Mouse (Mus musculus): Measurements from ENCODE around the gene Cckbr. TPM values are rescaled to one million over a fixed set of nuclear protein-coding genes. Genes with fewer than 3 reads are reported as not detected.
A peak's percentile ranks its signal among the peaks of the same experiment; 100 is the strongest.

The Cckbr gene
- total RNA-seq, 2 experiments from 2014 or later = not detected

DNA sequence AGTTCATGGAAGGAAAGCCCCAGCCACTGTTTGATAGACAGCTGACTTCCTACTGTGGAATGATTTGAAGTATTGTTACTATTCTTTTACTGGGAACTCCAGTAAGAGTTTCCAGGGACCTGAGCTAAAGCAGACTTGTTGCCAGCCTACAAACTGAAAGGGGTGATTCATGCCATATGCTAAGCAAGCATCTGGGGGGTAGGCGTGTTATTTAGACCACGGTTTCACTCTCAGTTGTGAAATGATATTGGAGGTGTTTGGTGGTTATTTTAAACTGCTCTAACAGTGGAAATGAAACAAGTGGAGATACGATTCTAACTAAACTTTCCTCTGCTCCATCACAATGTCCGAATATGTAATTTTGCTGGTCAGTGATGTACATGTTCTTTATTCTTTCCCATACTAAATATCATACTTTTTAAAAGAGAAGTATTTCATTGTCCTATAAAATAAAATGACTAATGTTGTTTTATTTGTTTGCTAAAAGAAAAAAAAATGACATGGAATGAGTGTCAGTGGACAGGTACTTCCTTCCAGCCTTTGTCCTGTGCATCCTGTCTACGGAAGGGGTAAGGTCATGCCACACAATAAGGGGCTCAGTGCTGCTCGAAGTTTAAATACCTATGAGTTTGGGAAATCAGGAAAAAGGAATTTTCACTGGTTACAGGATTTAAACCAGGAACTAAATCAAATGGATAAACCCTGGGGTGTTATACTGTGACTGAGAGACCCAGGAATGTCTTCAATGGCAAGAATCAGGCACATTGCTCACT, 61.8 kb downstream of the Cckbr start:
- DNase-seq (ENCODE audit: low spot score in 2 of 2) = no peak

DNA sequence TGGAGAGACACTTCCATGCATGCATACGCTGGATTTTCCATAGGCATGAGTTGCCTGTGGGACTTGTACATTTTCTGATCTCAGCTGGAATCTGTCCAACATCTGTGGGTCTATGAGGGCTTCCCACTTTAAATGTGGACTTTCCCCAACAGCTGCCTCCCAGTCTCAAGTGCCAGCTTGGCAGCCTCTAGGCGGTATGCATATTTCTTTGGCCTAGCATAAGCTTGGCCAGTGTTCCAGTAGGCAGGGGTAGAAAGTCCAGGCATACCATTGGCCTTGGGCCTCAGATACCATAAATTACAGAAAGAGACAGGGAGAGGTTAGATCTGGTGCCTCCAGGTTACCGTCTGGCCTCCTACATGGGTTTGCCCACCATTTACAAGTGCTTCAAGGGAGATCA, 72.3 kb downstream of the Cckbr start:
- DNase-seq (ENCODE audit: low spot score in 2 of 2) = no peak

DNA sequence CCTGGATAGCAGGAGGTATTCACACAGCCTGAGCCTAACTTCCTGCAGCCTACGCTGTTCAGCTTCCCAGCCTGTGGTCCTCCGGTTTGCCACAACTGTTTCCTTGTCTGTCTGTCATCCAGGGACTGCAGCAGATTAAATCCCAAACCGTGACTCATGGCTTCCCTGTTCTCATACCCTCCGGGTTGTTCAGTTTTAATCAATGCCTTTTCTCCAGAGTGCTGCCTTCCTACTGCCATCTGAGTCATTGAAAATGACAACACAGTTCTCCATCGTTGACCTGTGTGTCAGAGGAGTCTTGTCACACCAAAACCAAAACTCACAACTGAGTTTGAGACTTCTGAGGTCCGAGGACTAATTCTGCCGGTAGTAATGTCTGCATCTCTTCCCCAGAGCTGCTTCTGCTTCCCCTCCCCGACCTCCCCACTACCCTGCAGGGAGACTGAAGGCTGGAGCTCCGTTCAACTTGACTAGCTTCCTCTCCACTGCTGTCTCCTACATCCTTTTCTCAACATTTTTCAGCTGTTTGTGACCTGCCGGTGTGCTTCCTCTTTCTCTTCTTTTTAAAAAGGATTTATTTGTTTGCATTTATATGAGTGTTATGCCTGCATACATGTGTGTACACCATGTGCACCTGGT, 73.4 kb downstream of the Cckbr start:
- no peak for DNase-seq (ENCODE audit: low spot score in 2 of 2)

DNA sequence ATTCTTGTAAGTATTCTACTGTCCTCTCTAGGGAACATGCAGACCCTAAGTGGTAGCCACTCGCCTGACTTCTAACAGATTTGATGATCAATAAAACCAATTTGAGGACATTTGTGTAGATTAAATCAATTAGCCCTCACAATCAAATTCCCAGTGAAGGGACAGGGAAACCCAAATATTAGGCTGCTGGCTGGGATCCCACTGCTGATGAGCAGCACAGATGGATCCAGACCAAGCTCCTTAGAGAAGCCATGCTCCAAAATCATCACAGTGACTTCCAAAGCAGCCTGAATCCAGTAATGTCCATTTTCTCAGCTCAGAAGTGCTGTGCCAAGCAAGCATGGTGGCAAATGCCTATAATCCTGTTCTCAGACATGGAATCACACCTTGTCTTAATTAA, 74.1 kb downstream of the Cckbr start:
- no peak for DNase-seq (ENCODE audit: low spot score in 2 of 2)

DNA sequence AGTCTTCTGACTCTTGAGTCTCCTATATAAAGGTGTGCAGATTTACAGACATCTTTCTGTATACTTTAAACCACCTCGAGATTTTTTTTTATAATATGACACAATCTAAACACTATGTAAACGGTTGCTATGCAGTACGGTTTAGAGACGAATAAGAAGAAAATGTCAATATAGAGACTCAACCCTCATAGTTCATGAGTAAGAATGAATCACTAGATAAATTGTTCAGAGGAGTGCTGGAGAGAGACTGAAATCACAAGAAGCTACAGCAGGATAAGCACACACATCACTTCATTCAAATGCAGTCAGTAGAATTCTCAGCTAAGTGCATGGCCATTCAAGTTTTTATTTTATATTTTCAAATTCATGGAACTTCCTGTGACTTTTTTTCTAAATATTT, 76.5 kb downstream of the Cckbr start:
- no peak for DNase-seq (ENCODE audit: low spot score in 2 of 2)

DNA sequence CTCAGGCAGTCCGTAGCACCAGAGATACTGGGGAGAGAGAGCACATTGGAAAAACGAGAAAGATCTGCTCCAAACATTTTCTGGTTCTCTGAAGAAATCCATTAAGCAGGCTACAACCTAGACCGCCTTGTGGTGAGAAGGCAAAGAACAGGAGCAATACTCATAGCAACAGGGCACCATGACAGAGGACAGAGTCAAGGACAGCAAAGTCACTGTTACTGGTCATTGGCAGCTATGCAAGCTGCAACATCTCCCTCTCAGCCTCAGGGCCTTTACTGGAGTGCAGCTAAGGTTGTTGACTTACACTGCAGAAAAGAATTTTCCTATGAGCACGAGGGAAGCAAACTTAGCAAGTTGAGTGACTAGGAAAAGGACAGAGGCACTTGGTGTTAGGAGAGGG, 81.7 kb downstream of the Cckbr start:
- no peak for DNase-seq (ENCODE audit: low spot score in 2 of 2)

DNA sequence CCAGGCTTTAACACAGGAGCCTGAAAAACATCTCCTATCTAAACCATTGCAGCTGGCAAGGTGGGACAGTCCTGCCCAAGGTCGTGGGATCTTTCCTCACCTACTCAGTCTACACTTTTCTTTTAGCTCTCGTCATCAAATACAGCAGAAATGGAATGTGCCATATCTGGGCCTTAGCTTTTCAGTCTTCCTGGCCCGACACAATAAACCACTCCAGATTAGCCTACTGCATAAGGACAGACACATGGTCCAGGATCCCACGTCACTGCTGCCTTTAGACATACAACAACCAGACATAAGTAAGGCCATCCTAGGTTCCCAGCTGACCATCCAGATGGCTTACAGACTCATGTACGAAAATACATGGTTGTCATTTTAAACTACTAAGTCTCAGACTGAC, 84.6 kb downstream of the Cckbr start:
- no peak for DNase-seq (ENCODE audit: low spot score in 2 of 2)

DNA sequence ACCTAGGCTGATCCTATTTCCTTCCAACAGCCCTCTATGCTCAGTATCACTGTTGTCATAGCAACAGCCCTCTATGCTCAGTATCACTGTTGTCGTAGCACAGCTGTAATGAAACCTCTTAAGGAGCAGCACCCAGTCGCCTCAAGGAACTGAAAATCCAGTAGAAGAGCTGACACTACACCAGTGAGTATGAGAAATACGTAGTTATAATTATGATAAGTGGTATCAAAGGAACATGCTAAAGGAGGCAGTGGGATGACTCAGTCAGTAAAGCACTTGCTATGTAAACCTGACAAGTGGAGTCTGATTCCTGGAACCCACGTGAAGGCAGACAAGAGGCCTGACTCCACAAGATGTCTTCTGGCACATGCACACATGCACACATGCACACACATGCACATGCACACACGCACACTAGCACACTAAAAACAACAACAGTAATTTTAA, 88.3 kb downstream of the Cckbr start:
- no peak for DNase-seq (ENCODE audit: low spot score in 2 of 2)

DNA sequence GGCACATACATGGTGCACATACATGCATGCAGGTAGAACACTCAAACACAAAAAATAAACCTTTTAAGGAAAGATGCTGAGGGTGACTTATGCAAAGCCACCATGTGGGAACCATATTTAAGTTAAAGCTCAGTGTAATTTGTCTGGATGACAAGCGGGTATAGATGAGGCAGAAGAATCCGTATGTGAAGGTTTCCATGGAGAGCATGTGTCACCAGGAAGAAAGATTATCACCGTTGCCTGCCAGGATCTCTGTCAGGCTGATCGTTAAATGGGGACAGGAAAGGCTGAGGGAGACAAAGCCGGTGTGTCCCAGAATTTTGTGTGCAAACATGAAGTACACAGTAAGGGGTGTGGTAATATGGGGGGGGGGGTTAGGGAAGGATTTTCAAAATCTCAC, 89.0 kb downstream of the Cckbr start:
- no peak for DNase-seq (ENCODE audit: low spot score in 2 of 2)

DNA sequence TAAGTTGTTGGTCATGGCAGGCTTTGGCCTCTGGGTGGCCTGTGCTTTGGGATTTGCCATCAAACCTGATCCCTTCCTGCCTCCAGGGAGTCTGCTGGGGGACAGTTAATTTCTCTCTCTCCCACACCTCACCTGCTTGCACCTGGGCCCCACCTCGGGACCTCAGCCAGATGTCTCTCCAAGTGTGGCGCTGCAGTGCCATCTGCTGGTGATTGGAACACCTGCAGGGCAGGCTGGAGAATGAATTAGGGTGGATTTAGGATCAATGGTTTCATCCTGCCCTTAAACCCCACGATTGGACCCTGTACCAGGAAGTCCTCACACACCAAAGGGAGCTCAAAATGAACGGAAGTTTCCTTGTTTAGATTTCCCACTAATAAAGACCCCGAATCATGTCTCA, 89.6 kb downstream of the Cckbr start:
- DNase-seq (ENCODE audit: low spot score in 2 of 2) = peak; percentile 62 to 70

DNA sequence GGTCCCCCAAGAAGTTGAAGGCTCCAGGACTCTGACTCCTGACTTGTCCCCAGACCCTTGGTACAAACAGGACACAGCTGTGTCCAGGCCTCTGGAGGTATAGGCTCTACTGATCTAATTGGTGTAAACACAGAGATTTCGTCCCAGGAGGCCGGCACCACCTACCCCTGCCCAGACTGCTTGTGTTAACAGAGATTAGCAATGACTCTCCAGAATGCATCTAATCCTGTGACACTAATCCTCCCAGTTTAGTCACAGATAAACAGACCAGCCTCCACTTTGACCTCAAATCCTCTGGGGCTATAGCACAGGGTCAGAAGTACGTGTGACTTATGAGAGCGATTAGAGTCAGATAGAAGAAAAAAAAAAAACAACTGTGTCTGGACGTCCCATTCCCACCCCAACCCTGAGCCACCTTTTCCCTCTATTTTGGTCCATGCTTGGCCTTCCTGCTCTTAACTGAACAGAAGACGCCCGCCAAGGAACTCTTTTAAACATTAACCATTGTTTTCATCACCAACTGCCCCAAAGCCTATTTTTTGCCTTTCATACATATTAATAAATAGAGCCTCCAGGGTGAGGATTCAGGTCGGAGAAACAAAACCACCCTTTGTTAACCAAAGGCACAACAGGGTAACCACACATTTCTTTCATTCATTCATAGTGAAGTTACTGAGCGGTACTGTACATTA, 91.3 kb downstream of the Cckbr start:
- DNase-seq (ENCODE audit: low spot score in 2 of 2) = no peak

DNA sequence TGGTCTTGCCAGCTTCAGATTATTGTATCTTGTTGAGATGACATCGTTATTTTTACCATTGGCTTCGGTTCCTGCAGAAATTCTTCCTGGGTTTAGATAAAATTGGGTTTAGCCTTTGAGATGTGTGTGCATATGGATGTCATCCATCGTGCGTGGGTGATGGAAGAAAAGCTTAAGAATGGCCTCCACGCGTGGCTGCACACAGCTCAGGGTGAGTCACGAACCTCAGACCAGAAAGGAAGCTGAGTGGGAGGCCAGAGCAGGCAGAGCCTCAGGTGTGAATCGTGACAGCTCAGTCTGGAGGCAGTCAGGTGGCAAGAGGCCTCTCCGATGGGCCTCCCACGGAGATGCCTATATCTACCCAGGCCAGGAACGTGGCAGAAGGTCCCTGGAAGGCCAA, 93.8 kb downstream of the Cckbr start:
- DNase-seq (ENCODE audit: low spot score in 2 of 2) = no peak

DNA sequence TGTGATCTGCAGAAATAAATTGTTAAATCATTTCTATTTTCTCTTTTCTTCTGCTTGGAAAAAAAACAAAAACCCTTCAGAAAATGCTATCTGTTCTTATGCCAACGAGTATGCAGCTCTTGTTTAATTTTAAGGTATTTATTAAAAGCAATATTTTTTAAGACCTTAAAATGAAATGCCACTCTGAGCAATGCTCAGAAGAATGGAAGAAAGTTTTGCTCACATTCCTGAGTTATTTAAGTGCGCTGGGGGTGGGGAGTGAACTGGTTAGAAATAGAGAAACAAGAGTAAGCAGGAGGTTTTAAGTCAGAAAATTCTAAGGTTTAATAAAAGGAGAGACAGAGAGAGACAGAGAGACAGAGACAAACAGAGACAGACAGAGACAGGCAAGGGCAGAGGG, 94.2 kb downstream of the Cckbr start:
- DNase-seq (ENCODE audit: low spot score in 2 of 2) = no peak

DNA sequence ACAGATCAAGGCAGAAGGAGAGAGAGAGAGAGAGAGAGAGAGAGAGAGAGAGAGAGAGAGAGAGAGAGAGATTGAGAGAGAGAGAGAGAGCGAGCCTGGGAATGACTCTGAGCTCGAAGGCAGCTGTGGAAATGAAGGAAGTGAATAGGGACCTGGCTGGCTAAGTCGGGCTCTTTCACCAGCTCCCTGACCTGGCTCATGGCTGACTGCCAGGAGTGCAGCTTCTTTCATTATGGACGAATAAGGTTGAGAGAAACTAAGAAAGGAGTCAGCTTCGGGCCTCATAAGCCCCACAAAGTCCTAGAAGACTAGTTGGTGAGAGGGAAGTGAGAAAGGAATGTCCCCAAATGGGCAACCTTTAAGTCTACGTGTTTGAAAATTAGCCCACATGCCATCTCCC, 94.7 kb downstream of the Cckbr start:
- no peak for DNase-seq (ENCODE audit: low spot score in 2 of 2)

Other genes with a start within 250 kb of the Cckbr start
- not detected for gene Olfr685, start 239.7 kb upstream of the Cckbr start, total RNA-seq (2021)
- not detected for gene Olfr686, start 218.2 kb upstream of the Cckbr start, total RNA-seq (2021)
- gene Olfr688, start 137.6 kb upstream of the Cckbr start, total RNA-seq (2021) = not detected
- not detected for gene Olfr689, start 114.6 kb upstream of the Cckbr start, total RNA-seq (2021)
- not detected for gene Olfr690, start 91.6 kb upstream of the Cckbr start, total RNA-seq (2021)
- gene Olfr691, start 83.5 kb upstream of the Cckbr start, total RNA-seq (2021) = not detected
- not detected for gene Olfr692, start 57.5 kb upstream of the Cckbr start, total RNA-seq (2021)
- gene Gm5901, start 50.7 kb upstream of the Cckbr start, total RNA-seq (2021) = not detected
- 10 to 100 TPM; 25.6 to 26.9 TPM for gene Fam160a2, start 25.7 kb upstream of the Cckbr start, total RNA-seq (2021)
- not detected for gene Cnga4, start 21.2 kb upstream of the Cckbr start, total RNA-seq (2021)
- 10 to 100 TPM; 53.5 to 63.7 TPM for gene Cavin3, start 56.6 kb downstream of the Cckbr start, total RNA-seq (2021)
- 10 to 100 TPM; 50.3 to 54.5 TPM for gene Smpd1, start 128.6 kb downstream of the Cckbr start, total RNA-seq (2021)
- 10 to 100 TPM; 14.3 to 15.7 TPM for gene Apbb1, start 155.9 kb downstream of the Cckbr start, total RNA-seq (2021)
- under 1 TPM; 0.38 to 0.66 TPM for gene Hpx, start 174.4 kb downstream of the Cckbr start, total RNA-seq (2021)
- 10 to 100 TPM; 25.0 to 31.6 TPM for gene Trim3, start 207.8 kb downstream of the Cckbr start, total RNA-seq (2021)
- 10 to 100 TPM; 83.2 to 98.0 TPM for gene Timm10b, start 214.3 kb downstream of the Cckbr start, total RNA-seq (2021)
- gene Arfip2, start 214.7 kb downstream of the Cckbr start, total RNA-seq (2021) = 10 to 100 TPM; 54.7 to 57.4 TPM
- 1 to 10 TPM; 5.1 to 7.2 TPM for gene Gm45799, start 214.8 kb downstream of the Cckbr start, total RNA-seq (2021)
- 1 to 10 TPM; 2.3 to 2.9 TPM for gene Dnhd1, start 225.1 kb downstream of the Cckbr start, total RNA-seq (2021)